In genomic region chr2:155385731-155386533, GRCm38 (mm10) we compare ENCODE assay signal across 8 mouse cellular contexts. TPM values are rescaled to one million over a fixed set of nuclear protein-coding genes. Genes with fewer than 3 reads are reported as not detected.
DNase-seq lines count a peak whose midpoint lies in the region; ATAC-seq and TF ChIP-seq lines count a peak whose summit lies in the region.

No protein-coding gene starts in this region.

- peaks cover 38% of the 10 kb centered on the region for H3K4me1 ChIP-seq in hindbrain, embryonic 16.5 days (ENCODE audit: control insufficient read depth, insufficient read depth, low read depth, low read length)

- peak overlapping the region; percentile 29 for H3K9ac ChIP-seq in hindbrain, embryonic 16.5 days (ENCODE audit: low read depth, low read length)

- no peaks in the 10 kb centered on the region for H3K9me3 ChIP-seq in hindbrain, embryonic 16.5 days (ENCODE audit: control insufficient read depth, low read length)

- H3K4me2 ChIP-seq in hindbrain, embryonic 16.5 days (ENCODE audit: low read length), result 0 out of 2 replicates have a peak overlapping the region, but pooled peaks have one; percentile 11

- intact Hi-C loops in gastrocnemius, adult 2 months (cut with DNase I), result loop anchor here (2.0 to 5.0 kb wide), 3 partner anchors 109 to 177 kb away; partner anchors contain the start of genes Dynlrb1 and Map1lc3a

- peaks cover 14% of the 10 kb centered on the region; the same call in 1 of the 2 replicates for H3K36me3 ChIP-seq in hindbrain, embryonic 16.5 days (ENCODE audit: control insufficient read depth, insufficient read depth, low read length)

- ATAC-seq in hindbrain, embryonic 16.5 days, result no peak

- WGBS in hindbrain, embryonic 16.5 days, result 37% methylated on average over 18 of the region's 18 CpGs

- peak overlapping the region; percentile 100 for H3K27ac ChIP-seq in gastrocnemius, adult 2 months
- no peak overlapping the region for H3K27ac ChIP-seq in hindbrain, embryonic 16.5 days (ENCODE audit: low read depth, low read length)

- no peak for TF ChIP-seq CTCF in gastrocnemius, adult 2 months (IDR thresholded peaks at IDR 0.05)

- H3K4me3 ChIP-seq in gastrocnemius, adult 2 months, result peak overlapping the region; percentile 45
- H3K4me3 ChIP-seq in hindbrain, embryonic 16.5 days (ENCODE audit: low read length), result no peak overlapping the region

- peak; percentile 33 for DNase-seq in gastrocnemius, adult 2 months
- DNase-seq in gastrocnemius, postnatal 10 days, result no peak
- DNase-seq in right cerebral cortex, postnatal 25 days, result peak; percentile 31
- DNase-seq in right cerebral cortex, postnatal 14 days, result no peak
- DNase-seq in testis, postnatal 14 days (ENCODE audit: low spot score), result peak; percentile 43
- DNase-seq in thymus, postnatal 10 days (ENCODE audit: low spot score in 2 of 2), result no peak
- DNase-seq in yolk sac, embryonic 10.5 days (ENCODE audit: low spot score), result no peak

- no peaks in the 10 kb centered on the region for H3K27me3 ChIP-seq in hindbrain, embryonic 16.5 days (replicated peaks; ENCODE audit: control insufficient read depth, insufficient read depth, low read length)

RNA-seq across cellular contexts. Expression of gene Trp53inp2, which starts 5.1 kb away (rescaled TPM):
- total RNA-seq in gastrocnemius, adult 2 months (2021), result 100 to 1,000 TPM; 334 to 391 TPM
- total RNA-seq in gastrocnemius, postnatal 10 days (2021), result 100 to 1,000 TPM; 215 to 242 TPM
- polyA plus RNA-seq in hindbrain, embryonic 16.5 days (2015; fragmentation: Nextera tagmentation; extraction: Ambion mirVana), result 92.1 and 116 TPM in 2 replicates

RNA-seq across cellular contexts. Expression of gene Pigu, which starts 28.7 kb away (rescaled TPM):
- 10 to 100 TPM; 23.8 to 24.7 TPM for total RNA-seq in gastrocnemius, adult 2 months (2021)
- total RNA-seq in gastrocnemius, postnatal 10 days (2021), result 10 to 100 TPM; 27.1 to 27.5 TPM
- 64.6 and 67.7 TPM in 2 replicates for polyA plus RNA-seq in hindbrain, embryonic 16.5 days (2015; fragmentation: Nextera tagmentation; extraction: Ambion mirVana)

Comparison
In these comparisons a context has a peak if more than half of its experiments do, and no peak if none do; other contexts are left out.
1. DNase-seq: peak in gastrocnemius, adult 2 months (single experiment), right cerebral cortex, postnatal 25 days (single experiment) and testis, postnatal 14 days (single experiment); none in gastrocnemius, postnatal 10 days (single experiment), right cerebral cortex, postnatal 14 days (single experiment), thymus, postnatal 10 days (0 of 2) and yolk sac, embryonic 10.5 days (single experiment).